Mouse (Mus musculus): ENCODE measurements around the gene Eif3k. TPM values are rescaled to one million over a fixed set of nuclear protein-coding genes. Genes with fewer than 3 reads are reported as not detected.

The Eif3k gene
- 100 to 1,000 TPM; 175 to 185 TPM for total RNA-seq (2021)

GRCm38 (mm10) chr7:28981651-28982273, at the start of gene Eif3k, which contains the start of gene Map4k1:
Eif3k (minus strand) TSS chr7:28981864.
Map4k1 (plus strand) TSS chr7:28982050.
- peak; percentile 99 to 100 for DNase-seq (ENCODE audit: low spot score in 2 of 2)
- intact Hi-C loops (cut with DNase I), result loop anchor here (1.0 kb wide), 1 partner anchor 215 kb away; the partner anchor contains the start of gene Sirt2

- DNase-seq (ENCODE audit: low spot score in 2 of 2), result no peak
- intact Hi-C loops (cut with DNase I), result loop anchor here (5.0 kb wide), 1 partner anchor 33 kb away; no protein-coding TSS in a partner anchor
Measured at GRCm38 (mm10) chr7:29029690-29030656, 48.3 kb upstream of the Eif3k start.

GRCm38 (mm10) chr7:29028761-29029160, 47.1 kb upstream of the Eif3k start:
- DNase-seq (ENCODE audit: low spot score in 2 of 2), result no peak
- intact Hi-C loops (cut with DNase I), result no loop called here

GRCm38 (mm10) chr7:29026811-29027210, 45.1 kb upstream of the Eif3k start:
- no peak for DNase-seq (ENCODE audit: low spot score in 2 of 2)
- intact Hi-C loops (cut with DNase I), result no loop called here

GRCm38 (mm10) chr7:29026195-29026594, 44.5 kb upstream of the Eif3k start:
- DNase-seq (ENCODE audit: low spot score in 2 of 2), result peak in 1 of 2 experiments; percentile 52
- intact Hi-C loops (cut with DNase I), result no loop called here

- intact Hi-C loops (cut with DNase I), result no loop called here
Measured at GRCm38 (mm10) chr7:29025566-29025965, 43.9 kb upstream of the Eif3k start.

GRCm38 (mm10) chr7:29023514-29023913, 41.9 kb upstream of the Eif3k start:
- intact Hi-C loops (cut with DNase I), result no loop called here
- DNase-seq (ENCODE audit: low spot score in 2 of 2), result no peak

More at GRCm38 (mm10) chr7:29025566-29025965, 43.9 kb upstream of the Eif3k start:
- DNase-seq (ENCODE audit: low spot score in 2 of 2), result no peak

GRCm38 (mm10) chr7:29022479-29022878, 40.8 kb upstream of the Eif3k start:
- intact Hi-C loops (cut with DNase I), result no loop called here
- peak in 1 of 2 experiments; percentile 56 for DNase-seq (ENCODE audit: low spot score in 2 of 2)

GRCm38 (mm10) chr7:29019447-29020220, 38.0 kb upstream of the Eif3k start:
- no peak for DNase-seq (ENCODE audit: low spot score in 2 of 2)
- intact Hi-C loops (cut with DNase I), result no loop called here

GRCm38 (mm10) chr7:29017222-29017621, 35.6 kb upstream of the Eif3k start:
- intact Hi-C loops (cut with DNase I), result no loop called here

GRCm38 (mm10) chr7:29016440-29016839, 34.8 kb upstream of the Eif3k start:
- intact Hi-C loops (cut with DNase I), result no loop called here
- DNase-seq (ENCODE audit: low spot score in 2 of 2), result no peak

More at GRCm38 (mm10) chr7:29017222-29017621, 35.6 kb upstream of the Eif3k start:
- DNase-seq (ENCODE audit: low spot score in 2 of 2), result no peak

- no peak for DNase-seq (ENCODE audit: low spot score in 2 of 2)
- intact Hi-C loops (cut with DNase I), result no loop called here
Measured at GRCm38 (mm10) chr7:29014984-29015383, 33.3 kb upstream of the Eif3k start.

GRCm38 (mm10) chr7:29008714-29009113, 27.1 kb upstream of the Eif3k start:
- intact Hi-C loops (cut with DNase I), result no loop called here
- no peak for DNase-seq (ENCODE audit: low spot score in 2 of 2)

GRCm38 (mm10) chr7:29008171-29008570, 26.5 kb upstream of the Eif3k start:
- no peak for DNase-seq (ENCODE audit: low spot score in 2 of 2)

GRCm38 (mm10) chr7:29007224-29008101, 25.8 kb upstream of the Eif3k start:
- intact Hi-C loops (cut with DNase I), result no loop called here

More at GRCm38 (mm10) chr7:29008171-29008570, 26.5 kb upstream of the Eif3k start:
- intact Hi-C loops (cut with DNase I), result no loop called here

GRCm38 (mm10) chr7:29000651-29001605, 19.3 kb upstream of the Eif3k start:
- intact Hi-C loops (cut with DNase I), result no loop called here
- peak; percentile 9 to 27 for DNase-seq (ENCODE audit: low spot score in 2 of 2)

More at GRCm38 (mm10) chr7:29007224-29008101, 25.8 kb upstream of the Eif3k start:
- peak in 1 of 2 experiments; percentile 28 for DNase-seq (ENCODE audit: low spot score in 2 of 2)

GRCm38 (mm10) chr7:28993402-28993801, 11.7 kb upstream of the Eif3k start:
- intact Hi-C loops (cut with DNase I), result no loop called here
- no peak for DNase-seq (ENCODE audit: low spot score in 2 of 2)

All from left cerebral cortex, postnatal 25 days (tissue).